ENCODE assay signal across 8 mouse cellular contexts in genomic region chr6:49227184-49227735, GRCm38 (mm10). TPM values are rescaled to one million over a fixed set of nuclear protein-coding genes. Genes with fewer than 3 reads are reported as not detected.
DNase-seq lines count a peak whose midpoint lies in the region; ATAC-seq and TF ChIP-seq lines count a peak whose summit lies in the region.

No protein-coding gene starts in this region.

- H3K4me3 ChIP-seq in forebrain, embryonic 11.5 days (ENCODE audit: low read depth, low read length) = no peak overlapping the region
- H3K4me3 ChIP-seq in intestine, postnatal 0 days (ENCODE audit: low read depth, low read length) = no peak overlapping the region

- no peak for ATAC-seq in forebrain, embryonic 11.5 days (replicated peaks; ENCODE audit: low FRiP score)
- ATAC-seq in intestine, postnatal 0 days = no peak

- H3K27me3 ChIP-seq in forebrain, embryonic 11.5 days (ENCODE audit: control insufficient read depth, insufficient read depth, low read length) = no peaks in the 10 kb centered on the region
- no peaks in the 10 kb centered on the region for H3K27me3 ChIP-seq in intestine, postnatal 0 days (replicated peaks; ENCODE audit: control insufficient read depth, insufficient read depth, low read length)

- DNase-seq in kidney, postnatal 10 days = peak; percentile 33
- no peak for DNase-seq in kidney, adult 9 months
- DNase-seq in ES-CJ7 (ENCODE audit: low read depth, low spot score) = peak; percentile 88
- DNase-seq in forebrain, embryonic 11.5 days (ENCODE audit: low spot score) = peak; percentile 76
- peak; percentile 26 to 49 for DNase-seq in natural killer cell, adult 2 months (ENCODE audit: low spot score in 2 of 2)
- no peak for DNase-seq in urinary bladder, postnatal 25 days (ENCODE audit: low spot score)
- DNase-seq in right cerebral cortex, postnatal 25 days = no peak

- H3K4me1 ChIP-seq in forebrain, embryonic 11.5 days (replicated peaks; ENCODE audit: control insufficient read depth, insufficient read depth, low read length) = no peaks in the 10 kb centered on the region
- no peaks in the 10 kb centered on the region for H3K4me1 ChIP-seq in intestine, postnatal 0 days (replicated peaks; ENCODE audit: control insufficient read depth, insufficient read depth, low read length)

- no peak overlapping the region for H3K9ac ChIP-seq in forebrain, embryonic 11.5 days (ENCODE audit: low read length)
- H3K9ac ChIP-seq in intestine, postnatal 0 days (ENCODE audit: low read depth, low read length) = no peak overlapping the region

- no peaks in the 10 kb centered on the region for H3K9me3 ChIP-seq in forebrain, embryonic 11.5 days (ENCODE audit: control insufficient read depth, low read length)
- H3K9me3 ChIP-seq in intestine, postnatal 0 days (ENCODE audit: control insufficient read depth) = no peaks in the 10 kb centered on the region

- H3K27ac ChIP-seq in forebrain, embryonic 11.5 days (ENCODE audit: low read depth, low read length) = no peak overlapping the region
- no peak overlapping the region for H3K27ac ChIP-seq in intestine, postnatal 0 days (ENCODE audit: low read depth, low read length)

- H3K36me3 ChIP-seq in forebrain, embryonic 11.5 days (ENCODE audit: control insufficient read depth, insufficient read depth, low read length) = no peaks in the 10 kb centered on the region
- no peaks in the 10 kb centered on the region for H3K36me3 ChIP-seq in intestine, postnatal 0 days (ENCODE audit: control insufficient read depth, insufficient read depth)

- H3K4me2 ChIP-seq in forebrain, embryonic 11.5 days (ENCODE audit: low read depth, low read length, severe bottlenecking) = no peak overlapping the region
- H3K4me2 ChIP-seq in intestine, postnatal 0 days (replicated peaks; ENCODE audit: low read depth) = peak overlapping the region; percentile 51

- WGBS in forebrain, embryonic 11.5 days = 8% methylated on average over 15 of the region's 15 CpGs
- 6% methylated on average over 15 of the region's 15 CpGs for whole genome bisulfite sequencing in intestine, postnatal 0 days

- peak; percentile 75 for TF ChIP-seq CTCF in intestine, postnatal 0 days (IDR thresholded peaks at IDR 0.05; ENCODE audit: low read depth)

RNA-seq across cellular contexts. Expression of gene Igf2bp3, which starts 12.5 kb away (rescaled TPM):
- 121 and 132 TPM in 2 replicates for polyA plus RNA-seq in forebrain, embryonic 11.5 days (2014; fragmentation: Nextera tagmentation; extraction: Ambion mirVana)
- 54.7 and 56.3 TPM in 2 replicates for polyA plus RNA-seq in intestine, postnatal 0 days (2015; fragmentation: Nextera tagmentation; extraction: Ambion mirVana)

RNA-seq across cellular contexts. Expression of gene Tra2a, which starts 36.6 kb away (rescaled TPM):
- polyA plus RNA-seq in forebrain, embryonic 11.5 days (2014; fragmentation: Nextera tagmentation; extraction: Ambion mirVana) = 64.4 and 68.5 TPM in 2 replicates
- 30.2 and 30.5 TPM in 2 replicates for polyA plus RNA-seq in intestine, postnatal 0 days (2015; fragmentation: Nextera tagmentation; extraction: Ambion mirVana)

Comparison
In these comparisons a context has a peak if more than half of its experiments do, and no peak if none do; other contexts are left out.
1. DNase-seq: peak in kidney, postnatal 10 days (single experiment), ES-CJ7 (single experiment), forebrain, embryonic 11.5 days (single experiment) and natural killer cell, adult 2 months (2 of 2); none in kidney, adult 9 months (single experiment), urinary bladder, postnatal 25 days (single experiment) and right cerebral cortex, postnatal 25 days (single experiment).